Mouse (Mus musculus) induced T-regulatory cell, adult 2 months (primary cell): ENCODE measurements at regions not wholly inside any gene's neighbourhood (a gene's known extent, or its start where the extent isn't known, plus 50 kb on each side); places are given as distances from the start of the nearest gene placed in this dataset.
"Not testable (repeated sequence)": the region's sequence is repeated elsewhere in the genome, so short reads cannot be mapped to it uniquely, and the experiment has no call there.

ENCODE experiments used
- DNase-seq: peaks from one replicate; pipeline ENCODE4 v3.0.0-alpha.2; 2012; ENCODE audit warnings: low read depth

DNA sequence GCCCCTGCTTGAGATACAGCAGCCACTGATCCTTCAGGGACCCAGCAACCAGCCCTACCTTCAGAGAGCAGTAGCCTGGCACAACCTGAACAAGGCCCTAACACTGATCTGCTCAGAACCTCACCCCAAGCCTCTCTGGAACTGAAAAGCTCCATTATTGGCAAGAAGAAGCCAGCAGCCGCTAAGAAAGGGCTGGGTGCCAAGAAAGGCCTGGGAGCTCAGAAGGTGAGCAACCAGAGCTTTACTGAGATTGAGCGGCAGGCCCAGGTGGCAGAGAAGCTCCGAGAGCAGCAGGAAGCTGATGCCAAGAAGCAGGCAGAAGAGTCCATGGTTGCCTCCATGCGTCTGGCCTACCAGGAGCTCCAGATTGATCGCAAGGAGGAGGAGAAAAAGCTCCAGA, 74.4 kb upstream of the Oxtr start:
- not testable (repeated sequence) for DNase-seq

DNA sequence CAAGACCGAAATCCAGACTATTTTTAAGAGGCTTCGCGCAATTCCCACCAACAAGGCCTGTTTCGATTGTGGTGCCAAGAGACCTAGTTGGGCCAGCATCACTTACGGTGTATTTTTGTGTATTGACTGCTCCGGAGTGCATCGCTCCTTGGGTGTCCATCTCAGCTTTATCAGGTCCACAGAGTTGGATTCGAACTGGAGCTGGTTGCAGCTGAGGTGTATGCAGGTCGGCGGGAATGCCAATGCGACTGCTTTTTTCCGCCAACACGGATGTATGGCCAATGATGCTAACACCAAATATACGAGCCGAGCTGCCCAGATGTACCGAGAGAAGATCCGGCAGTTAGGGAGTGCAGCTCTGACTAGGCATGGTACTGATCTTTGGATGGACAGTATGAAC, 73.9 kb upstream of the Oxtr start:
- DNase-seq, result not testable (repeated sequence)

GRCm38 (mm10) chr6:112562039-112562438, 72.3 kb upstream of the Oxtr start:
- DNase-seq, result no peak

DNA sequence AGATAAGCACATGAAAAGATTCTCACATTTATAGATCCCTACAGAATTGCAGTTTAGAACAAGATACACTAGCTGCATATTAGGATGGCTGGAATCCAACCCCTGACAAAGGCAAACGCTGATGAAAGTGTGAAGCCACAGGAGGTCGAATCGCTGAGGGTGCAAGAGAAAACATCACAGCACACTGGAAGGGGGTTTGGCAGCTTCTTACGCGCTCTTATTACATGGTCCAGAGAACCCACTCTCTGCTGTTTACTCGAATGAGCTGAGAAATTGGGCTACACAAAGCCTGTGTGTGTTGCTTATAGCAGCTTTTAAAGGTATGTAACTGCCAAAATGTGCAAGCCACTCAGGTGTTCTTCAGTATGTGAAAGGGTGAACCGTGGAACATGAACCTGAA, 71.8 kb upstream of the Oxtr start:
- DNase-seq, result no peak

DNA sequence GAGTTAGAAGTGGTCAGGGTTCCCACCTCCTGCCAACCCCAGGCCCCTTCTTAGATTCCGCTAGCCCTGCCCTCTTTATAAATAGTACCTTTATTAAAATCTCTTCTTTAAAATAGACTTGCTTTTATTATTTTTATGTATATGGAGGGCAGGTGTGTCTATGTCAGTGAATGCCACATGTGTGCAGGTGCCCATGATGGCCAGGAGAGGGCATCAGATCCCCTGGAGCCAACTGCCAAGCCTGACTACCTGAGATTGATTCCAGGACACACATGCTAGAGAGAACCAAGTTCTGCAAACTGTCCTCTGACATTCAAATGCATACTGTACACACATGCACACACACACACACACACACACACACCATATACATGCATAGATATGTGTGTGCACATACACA, 69.8 kb upstream of the Oxtr start:
- DNase-seq, result no peak

DNA sequence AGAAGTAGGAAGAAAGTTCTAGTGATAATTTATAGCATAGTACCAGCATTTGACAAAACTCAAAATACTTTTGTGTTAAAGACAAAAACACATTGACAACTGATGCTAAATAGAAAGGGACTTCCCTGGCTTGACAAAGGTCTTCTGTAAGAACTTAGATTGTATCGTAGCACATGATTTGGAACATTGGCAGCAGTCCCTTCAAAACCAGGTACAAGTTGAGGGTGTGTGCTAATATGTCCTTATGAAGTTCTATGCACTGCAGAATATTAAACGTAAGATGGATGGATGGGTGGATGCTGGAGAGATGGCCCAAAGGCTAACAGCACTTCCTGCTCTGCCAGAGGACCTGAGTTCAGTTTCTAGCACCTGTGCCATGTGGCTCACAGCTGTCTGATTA, 67.8 kb upstream of the Oxtr start:
- DNase-seq, result no peak

- no peak for DNase-seq
Observed at GRCm38 (mm10) chr6:112556401-112557165, 66.8 kb upstream of the Oxtr start.

DNA sequence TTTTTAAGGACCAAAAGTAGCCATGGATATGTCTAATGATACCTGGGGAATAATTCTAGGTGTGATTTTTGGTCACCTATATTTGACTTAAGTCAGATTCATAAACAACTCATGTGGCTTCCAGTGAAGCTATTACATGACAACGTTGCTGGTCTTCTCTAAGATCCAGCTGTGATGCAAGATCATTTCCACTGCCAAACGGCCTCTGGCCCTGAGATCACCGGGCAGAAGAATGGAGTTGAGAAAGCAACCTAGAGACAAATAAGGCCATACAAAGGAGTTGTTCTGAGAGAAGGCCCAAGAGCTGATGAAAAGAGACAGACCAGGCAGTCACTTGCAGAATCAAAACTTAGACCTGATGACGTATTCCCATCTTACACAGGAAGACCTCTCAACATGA, 64.3 kb upstream of the Oxtr start:
- no peak for DNase-seq

DNA sequence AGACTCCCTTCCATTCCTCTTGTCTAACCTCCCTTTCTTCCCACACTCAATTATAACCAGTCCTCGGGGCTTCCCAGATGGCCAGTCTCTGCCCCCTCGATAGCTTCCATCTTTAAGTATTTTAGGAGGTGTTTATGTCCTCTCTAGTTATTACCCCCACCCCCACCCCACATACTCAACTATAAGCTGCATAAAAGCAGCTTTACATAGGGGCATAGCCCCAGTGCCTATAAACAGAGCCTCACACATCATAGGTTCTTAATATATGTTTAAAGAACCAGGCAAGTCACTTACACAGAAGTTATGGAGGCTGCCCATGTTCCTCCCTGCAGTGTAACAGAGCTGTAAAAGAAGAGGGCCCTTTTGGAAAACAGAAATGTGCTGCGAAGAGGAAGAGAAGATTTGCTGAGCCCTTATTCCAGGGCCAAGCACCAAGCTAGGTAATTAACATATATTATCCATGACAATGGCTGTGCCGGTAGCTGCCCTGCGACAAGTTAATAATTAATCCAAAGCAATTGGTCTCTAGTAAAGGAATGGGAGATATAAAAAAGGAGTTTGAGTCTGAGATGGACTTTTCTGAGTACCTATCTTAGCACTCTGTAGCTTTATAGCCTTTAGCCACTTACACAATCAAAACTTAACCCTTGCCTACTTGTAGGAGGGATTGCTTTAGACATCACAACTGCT, 63.6 kb upstream of the Oxtr start:
- no peak for DNase-seq

GRCm38 (mm10) chr6:112552560-112552959, 62.8 kb upstream of the Oxtr start:
- DNase-seq, result no peak

DNA sequence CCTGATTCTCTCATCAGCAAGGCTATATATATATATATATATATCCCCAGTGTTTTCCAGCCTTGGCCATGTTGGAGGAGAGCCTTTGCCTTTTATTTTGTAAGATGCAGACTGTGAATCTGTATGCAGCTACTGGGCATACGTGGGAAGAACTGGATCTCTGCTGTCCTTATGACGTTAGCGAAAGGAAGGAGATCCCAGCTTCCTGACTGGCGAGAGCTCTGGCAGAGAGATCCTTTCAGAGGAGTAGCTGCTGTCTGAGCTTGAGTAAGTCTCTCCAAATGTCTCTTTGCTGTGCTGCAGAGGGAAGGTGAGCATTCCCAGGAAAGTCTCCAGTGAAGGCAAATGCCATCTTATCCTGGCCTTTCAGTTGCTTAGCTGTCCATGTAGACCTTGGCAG, 61.6 kb upstream of the Oxtr start:
- DNase-seq, result no peak

DNA sequence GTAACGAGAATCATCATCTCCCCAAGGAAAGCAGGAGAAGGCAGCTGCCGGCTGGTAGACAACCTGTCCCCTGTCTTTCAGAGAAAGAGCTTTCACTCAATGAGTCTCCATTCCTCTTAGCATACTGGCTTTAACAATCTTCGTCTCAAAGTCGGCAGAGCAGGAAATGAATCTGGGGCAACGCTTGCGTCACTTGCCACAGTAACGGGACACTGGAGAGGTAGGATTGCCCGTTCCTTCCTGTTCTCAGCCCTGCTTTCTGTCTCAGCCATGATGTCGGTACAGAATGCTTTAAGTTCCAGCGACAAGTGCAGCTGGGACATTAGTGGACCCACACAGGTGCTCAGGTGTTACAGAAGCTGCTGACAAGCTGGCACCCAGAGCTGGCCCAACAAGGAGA, 57.5 kb upstream of the Oxtr start:
- DNase-seq, result peak; percentile 39

DNA sequence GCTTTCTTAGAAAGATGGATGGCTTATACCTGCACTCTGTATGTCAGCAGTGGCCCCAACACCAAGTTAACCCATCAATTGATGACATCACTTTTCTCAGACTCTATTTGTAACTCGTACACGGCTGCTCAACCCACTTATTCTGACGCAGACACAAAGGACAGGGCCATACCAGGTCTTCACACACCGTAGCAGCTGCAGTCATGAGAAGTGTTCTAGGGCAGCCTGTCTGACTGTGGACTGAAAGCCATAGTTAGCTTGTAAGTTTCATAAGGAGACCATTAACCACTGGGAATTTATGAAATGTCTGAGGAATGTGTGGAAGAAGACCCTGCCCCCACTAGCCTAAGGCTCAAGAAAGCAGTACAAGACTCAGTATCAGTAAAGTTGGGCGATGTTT, 56.3 kb upstream of the Oxtr start:
- no peak for DNase-seq

DNA sequence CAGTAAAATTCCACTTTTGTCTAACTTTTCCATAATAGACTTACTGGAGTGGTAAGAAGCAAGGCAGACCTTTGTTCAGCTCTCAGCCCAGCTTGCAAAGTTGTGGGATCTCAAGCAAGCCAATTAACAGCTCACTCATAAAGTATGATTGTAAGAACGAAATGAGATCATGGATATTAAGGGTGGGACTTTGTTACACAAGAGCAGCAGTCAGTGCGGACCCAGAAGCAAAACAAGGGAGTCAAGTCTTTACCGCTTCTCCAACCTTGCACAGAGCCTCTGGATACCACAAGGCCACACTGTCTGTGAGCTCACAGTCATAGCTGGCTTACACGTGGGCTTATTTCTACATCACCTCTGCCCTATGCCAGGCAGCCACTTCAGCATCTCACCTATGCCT, 54.6 kb upstream of the Oxtr start:
- DNase-seq, result no peak

DNA sequence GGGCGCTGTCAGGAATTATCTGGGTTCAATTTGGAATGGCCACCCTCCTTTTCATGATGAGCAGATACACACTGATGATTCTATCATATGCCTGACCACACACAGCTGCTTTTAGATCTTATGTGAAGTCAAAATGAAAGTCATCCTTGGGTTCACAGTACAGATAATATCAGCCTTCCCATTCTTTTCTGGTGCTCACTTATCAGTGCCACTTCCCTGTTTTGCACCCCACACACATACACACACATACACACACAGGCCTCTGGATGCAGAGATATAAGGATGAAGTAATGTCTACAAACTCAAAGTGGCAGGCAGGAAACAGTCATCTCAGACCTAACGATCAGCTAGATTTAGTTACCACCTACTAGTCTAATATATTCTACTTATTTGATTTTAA, 52.9 kb upstream of the Oxtr start:
- DNase-seq, result no peak
